Mouse (Mus musculus): ENCODE measurements around the gene Qrich1. TPM values are rescaled to one million over a fixed set of nuclear protein-coding genes. Genes with fewer than 3 reads are reported as not detected.

Qrich1 gene
- polyA plus RNA-seq, 1 experiment, result 76.3 TPM

DNA sequence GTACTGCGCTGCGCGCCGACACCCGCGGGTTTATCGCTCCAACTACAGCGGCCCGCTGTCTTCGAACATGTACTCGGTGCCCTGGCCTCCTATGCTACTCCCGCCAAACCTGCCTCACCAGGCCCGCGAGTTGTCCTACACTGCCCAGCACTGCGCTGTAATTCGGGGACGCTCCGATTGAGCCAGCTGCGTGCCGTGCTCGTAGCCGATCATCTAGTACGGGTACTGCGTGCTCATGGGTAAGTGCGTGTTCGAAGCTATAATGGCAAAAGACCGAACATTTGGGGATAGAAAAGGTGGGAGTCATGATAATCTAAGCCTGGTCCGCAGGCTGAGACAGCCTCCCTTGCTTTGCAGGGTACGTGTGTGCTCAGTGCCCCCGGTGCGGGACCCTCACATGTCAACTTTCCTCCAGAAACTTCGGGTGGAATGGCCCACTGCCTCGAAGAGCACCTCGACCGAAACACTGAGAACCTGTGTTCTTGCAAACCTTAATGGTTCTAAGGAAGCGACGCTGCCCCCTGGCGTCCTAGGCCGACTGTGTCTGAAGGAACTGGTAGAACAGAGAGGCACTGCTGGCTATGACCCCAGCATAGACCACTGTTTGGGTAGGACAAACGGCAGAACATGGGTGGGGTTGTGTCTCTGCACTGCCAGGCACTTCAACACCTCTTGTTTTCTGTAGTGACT lies 53.7 kb downstream of the Qrich1 start:
- Histone ChIP-seq H3K27ac (ENCODE audit: insufficient read depth, low read depth, low read length) (peak overlapping the region; percentile 35), H3K36me3 (ENCODE audit: control insufficient read depth, insufficient read depth, low read length) (no peaks in the 10 kb centered on the region), H3K27me3 (replicated peaks; ENCODE audit: control insufficient read depth, insufficient read depth, low read length) (no peaks in the 10 kb centered on the region), H3K4me1 (ENCODE audit: control insufficient read depth, insufficient read depth, low read length) (peaks cover 10% of the 10 kb centered on the region; the same call in 1 of the 2 replicates), H3K4me3 (ENCODE audit: insufficient read depth, low read depth, low read length) (peak overlapping the region; percentile 90)
- under 1% methylated on average over 40 of the region's 40 CpGs for WGBS
- DNase-seq, result peak; percentile 88
- TF ChIP-seq CTCF (conservative IDR thresholded peaks at IDR 0.05; ENCODE audit: insufficient read depth, insufficient read length, low read depth, low read length) (peak; percentile 80), POLR2A (IDR thresholded peaks at IDR 0.05; ENCODE audit: low read depth, low read length) (peak; percentile 14)

DNA sequence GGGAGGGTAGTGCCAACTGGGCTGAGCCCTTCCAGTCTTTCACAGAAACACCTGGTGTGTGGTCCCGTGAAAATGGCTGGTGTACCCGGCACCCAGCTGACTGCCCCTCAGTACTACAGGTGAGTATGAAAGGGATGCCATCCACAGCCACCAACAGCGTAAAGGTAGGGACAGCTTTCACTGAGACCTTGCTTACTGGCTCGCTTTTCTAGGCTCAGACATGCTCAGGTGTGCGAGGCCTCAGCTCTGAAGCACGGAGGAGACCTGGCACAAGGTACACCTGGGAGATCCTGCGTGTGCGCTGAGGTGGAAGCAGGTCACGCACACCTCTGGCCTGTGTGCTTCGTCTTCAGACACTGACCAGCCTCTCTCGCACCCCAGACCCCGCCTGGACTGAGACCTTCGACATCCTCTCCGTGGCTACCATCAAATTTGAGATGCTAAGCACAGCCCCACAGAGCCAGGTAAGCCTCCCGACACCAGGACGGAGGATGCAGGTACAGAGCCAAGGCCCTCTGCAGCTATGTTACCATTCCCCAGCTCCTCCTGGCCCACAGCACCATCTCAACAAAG lies 54.9 kb downstream of the Qrich1 start:
- WGBS, result 90% methylated on average over 16 of the region's 16 CpGs
- H3K4me1 ChIP-seq (ENCODE audit: control insufficient read depth, insufficient read depth, low read length), result peaks cover 10% of the 10 kb centered on the region; the same call in 1 of the 2 replicates
- no peak overlapping the region for H3K4me3 ChIP-seq (ENCODE audit: insufficient read depth, low read depth, low read length)
- H3K27me3 ChIP-seq (replicated peaks; ENCODE audit: control insufficient read depth, insufficient read depth, low read length), result no peaks in the 10 kb centered on the region
- no peak for DNase-seq
- TF ChIP-seq POLR2A (IDR thresholded peaks at IDR 0.05; ENCODE audit: low read depth, low read length) (no peak), CTCF (conservative IDR thresholded peaks at IDR 0.05; ENCODE audit: insufficient read depth, insufficient read length, low read depth, low read length) (no peak)
- H3K27ac ChIP-seq (ENCODE audit: insufficient read depth, low read depth, low read length), result no peak overlapping the region
- H3K36me3 ChIP-seq (ENCODE audit: control insufficient read depth, insufficient read depth, low read length), result no peaks in the 10 kb centered on the region

DNA sequence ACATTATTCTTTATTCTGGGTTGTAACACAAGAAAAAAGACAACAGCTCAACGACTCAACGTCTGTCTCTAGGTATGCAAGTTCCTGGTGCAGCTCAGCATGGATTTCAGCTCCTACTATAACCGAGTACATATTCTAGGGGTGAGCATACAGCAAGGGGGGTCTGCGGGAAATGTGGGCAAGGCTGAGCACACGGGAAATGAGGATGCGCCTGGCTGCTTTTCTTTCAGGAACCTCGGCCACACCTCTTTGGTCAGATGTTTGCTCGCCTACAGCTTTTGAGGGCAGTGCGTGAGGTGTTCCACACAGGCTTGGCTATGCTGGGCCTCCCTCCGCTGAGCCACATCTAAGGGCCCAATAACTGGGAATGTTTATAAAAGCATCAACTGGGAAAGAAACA lies 55.7 kb downstream of the Qrich1 start:
- WGBS, result 73% methylated on average over 10 of the region's 10 CpGs
- H3K27ac ChIP-seq (ENCODE audit: insufficient read depth, low read depth, low read length), result no peak overlapping the region
- H3K4me1 ChIP-seq (ENCODE audit: control insufficient read depth, insufficient read depth, low read length), result peaks cover 10% of the 10 kb centered on the region; the same call in 1 of the 2 replicates
- no peaks in the 10 kb centered on the region for H3K27me3 ChIP-seq (replicated peaks; ENCODE audit: control insufficient read depth, insufficient read depth, low read length)
- no peak for DNase-seq
- no peaks in the 10 kb centered on the region for H3K36me3 ChIP-seq (ENCODE audit: control insufficient read depth, insufficient read depth, low read length)
- no peak for TF ChIP-seq CTCF (conservative IDR thresholded peaks at IDR 0.05; ENCODE audit: insufficient read depth, insufficient read length, low read depth, low read length)
- TF ChIP-seq POLR2A (IDR thresholded peaks at IDR 0.05; ENCODE audit: low read depth, low read length), result no peak
- H3K4me3 ChIP-seq (ENCODE audit: insufficient read depth, low read depth, low read length), result no peak overlapping the region

DNA sequence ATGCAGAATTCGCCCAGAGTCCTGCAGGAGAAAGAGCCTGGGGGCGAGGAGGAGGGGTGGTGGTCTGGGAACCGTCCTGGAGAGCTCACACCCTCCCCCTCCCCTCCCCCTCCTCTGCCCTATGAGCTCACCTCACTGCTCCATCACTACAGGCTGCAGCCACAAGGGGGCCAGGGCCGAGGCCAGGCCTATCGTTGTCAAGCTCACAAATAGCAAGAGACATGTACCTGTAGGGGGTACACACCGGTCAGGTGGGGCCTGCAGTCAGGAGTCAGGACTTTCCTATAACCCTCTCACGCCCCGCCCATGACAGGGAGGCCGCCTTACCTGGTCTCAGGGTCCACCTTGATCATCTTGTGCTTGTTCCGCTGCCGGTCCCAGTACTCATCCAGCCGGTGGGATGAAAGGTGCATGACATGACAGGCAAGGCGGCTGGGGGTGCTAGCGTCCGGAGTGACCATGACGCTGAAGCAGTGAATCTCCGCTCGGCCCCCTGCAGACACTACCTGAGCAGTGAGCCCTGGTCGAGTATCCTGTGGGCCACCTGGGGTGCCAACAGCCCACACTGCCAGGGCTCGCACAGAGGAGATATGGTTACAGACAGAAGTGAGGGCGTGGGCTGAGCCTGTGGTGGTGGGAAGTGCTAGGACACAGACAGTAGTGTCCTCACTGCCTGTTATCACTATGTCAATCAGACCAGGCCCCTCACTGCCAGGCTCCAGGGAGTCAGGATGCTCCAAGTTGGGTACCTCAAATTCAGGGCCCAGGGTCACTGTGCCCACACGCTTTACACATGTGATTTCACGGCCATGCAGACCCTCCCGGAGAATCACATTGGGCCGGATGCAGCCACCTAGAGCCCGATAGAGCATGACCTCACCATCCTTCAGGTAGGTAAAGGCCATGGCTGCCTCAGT lies 57.4 kb downstream of the Qrich1 start:
- TF ChIP-seq CTCF (conservative IDR thresholded peaks at IDR 0.05; ENCODE audit: insufficient read depth, insufficient read length, low read depth, low read length) (peak; percentile 62), POLR2A (IDR thresholded peaks at IDR 0.05; ENCODE audit: low read depth, low read length) (no peak)
- peak; percentile 65 for DNase-seq
- Histone ChIP-seq H3K27me3 (replicated peaks; ENCODE audit: control insufficient read depth, insufficient read depth, low read length) (no peaks in the 10 kb centered on the region), H3K4me1 (ENCODE audit: control insufficient read depth, insufficient read depth, low read length) (peaks cover 6% of the 10 kb centered on the region; the same call in 1 of the 2 replicates), H3K4me3 (ENCODE audit: insufficient read depth, low read depth, low read length) (no peak overlapping the region), H3K27ac (ENCODE audit: insufficient read depth, low read depth, low read length) (no peak overlapping the region), H3K36me3 (ENCODE audit: control insufficient read depth, insufficient read depth, low read length) (no peaks in the 10 kb centered on the region)
- WGBS, result 63% methylated on average over 26 of the region's 26 CpGs

DNA sequence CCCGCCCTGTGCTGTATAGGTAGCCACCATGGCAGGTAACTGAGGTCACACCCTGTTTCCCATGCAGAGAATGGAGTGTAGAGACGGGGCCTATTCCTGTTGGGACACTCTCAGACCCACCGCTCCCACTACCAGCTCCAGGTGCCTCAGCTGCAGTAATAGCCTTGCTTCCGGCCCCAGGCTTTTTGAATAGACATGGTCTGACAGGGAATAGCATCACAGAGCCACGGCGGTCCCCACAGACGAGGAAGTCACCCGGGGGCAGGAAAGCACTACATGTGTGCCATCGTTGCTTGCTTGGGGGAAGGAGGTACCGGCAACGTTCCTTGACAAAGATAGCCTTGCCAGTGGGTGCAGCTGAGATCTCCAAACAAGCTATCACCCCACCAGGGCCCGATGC lies 58.3 kb downstream of the Qrich1 start:
- TF ChIP-seq POLR2A (IDR thresholded peaks at IDR 0.05; ENCODE audit: low read depth, low read length) (no peak), CTCF (conservative IDR thresholded peaks at IDR 0.05; ENCODE audit: insufficient read depth, insufficient read length, low read depth, low read length) (no peak)
- no peaks in the 10 kb centered on the region for H3K27me3 ChIP-seq (replicated peaks; ENCODE audit: control insufficient read depth, insufficient read depth, low read length)
- no peak for DNase-seq
- H3K27ac ChIP-seq (ENCODE audit: insufficient read depth, low read depth, low read length), result no peak overlapping the region
- H3K4me3 ChIP-seq (ENCODE audit: insufficient read depth, low read depth, low read length), result no peak overlapping the region
- 91% methylated on average over 12 of the region's 12 CpGs for WGBS
- no peaks in the 10 kb centered on the region for H3K36me3 ChIP-seq (ENCODE audit: control insufficient read depth, insufficient read depth, low read length)
- peaks cover 4% of the 10 kb centered on the region; the same call in 1 of the 2 replicates for H3K4me1 ChIP-seq (ENCODE audit: control insufficient read depth, insufficient read depth, low read length)

DNA sequence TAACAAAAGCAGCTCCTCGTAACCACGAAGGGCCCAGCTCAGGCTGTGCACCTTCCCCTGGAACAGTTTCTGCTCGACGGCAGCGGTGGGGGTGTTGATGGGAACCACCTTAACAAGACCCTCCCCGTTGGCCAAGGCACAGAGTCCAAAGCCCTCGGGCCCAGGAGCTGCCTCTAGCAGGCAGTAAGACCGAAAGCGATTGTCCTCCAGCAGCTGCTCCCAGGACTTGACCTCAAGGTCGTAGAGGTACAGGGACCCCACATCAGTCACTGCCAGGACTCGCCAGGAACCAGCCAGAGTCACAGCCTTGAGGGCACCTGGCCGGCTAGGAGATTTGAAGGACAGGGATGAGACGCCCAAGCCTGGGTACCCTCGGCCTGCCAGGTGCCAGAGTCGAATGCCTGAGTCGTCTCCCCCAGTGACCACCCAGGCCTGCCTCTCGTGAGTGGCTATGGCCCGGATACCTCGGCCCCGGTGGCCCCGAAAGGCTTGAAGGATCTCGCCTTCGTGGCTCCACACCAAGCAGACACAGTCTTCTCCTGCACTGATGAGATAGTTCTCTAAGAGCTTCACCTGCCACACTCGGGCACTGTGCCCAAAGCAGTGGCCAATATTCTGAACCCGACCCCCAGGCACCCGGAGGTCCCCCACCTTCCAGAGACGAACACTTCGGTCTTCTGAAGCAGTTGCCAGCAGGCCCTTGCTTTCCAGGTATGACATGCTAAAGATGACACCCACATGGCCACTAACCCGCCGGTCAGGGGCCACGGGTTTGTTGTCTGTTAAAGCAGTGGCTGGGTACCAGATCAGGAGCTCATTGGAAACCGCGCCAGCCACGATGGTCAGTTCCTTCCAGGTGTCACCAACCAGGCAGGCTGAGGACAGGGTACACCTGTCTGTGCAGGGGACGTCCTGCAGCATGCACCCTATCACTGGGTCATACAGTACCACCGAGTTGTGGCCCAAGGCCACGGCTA lies 59.0 kb downstream of the Qrich1 start:
- no peak overlapping the region for H3K4me3 ChIP-seq (ENCODE audit: insufficient read depth, low read depth, low read length)
- no peak for DNase-seq
- no peak for TF ChIP-seq POLR2A (IDR thresholded peaks at IDR 0.05; ENCODE audit: low read depth, low read length)
- no peak for TF ChIP-seq CTCF (conservative IDR thresholded peaks at IDR 0.05; ENCODE audit: insufficient read depth, insufficient read length, low read depth, low read length)
- WGBS, result 80% methylated on average over 37 of the region's 37 CpGs
- H3K27ac ChIP-seq (ENCODE audit: insufficient read depth, low read depth, low read length), result no peak overlapping the region
- H3K36me3 ChIP-seq (ENCODE audit: control insufficient read depth, insufficient read depth, low read length), result no peaks in the 10 kb centered on the region
- peaks cover 4% of the 10 kb centered on the region; the same call in 1 of the 2 replicates for H3K4me1 ChIP-seq (ENCODE audit: control insufficient read depth, insufficient read depth, low read length)
- H3K27me3 ChIP-seq (replicated peaks; ENCODE audit: control insufficient read depth, insufficient read depth, low read length), result no peaks in the 10 kb centered on the region
